Mouse (Mus musculus) regulatory T cell (primary cell): ENCODE measurements around the gene Tnfaip8l1.

Experiments used
- in situ Hi-C: fragments of 300-600 bp; cut with MboI, MseI; formaldehyde crosslinking; loops from one replicate; pipeline ENCODE4 v1.15.1; 2025; ENCODE audit warnings: high pct_unique_total_duplicates

The Tnfaip8l1 gene

GRCm38 (mm10) chr17:56218377-56219191, 56.3 kb downstream of the Tnfaip8l1 start, which contains the start of gene Dpp9:
Dpp9 (minus strand) TSS chr17:56218905.
- in situ Hi-C loops: no loop called here

- in situ Hi-C loops: no loop called here
Measured at GRCm38 (mm10) chr17:56219251-56219650, 57.0 kb downstream of the Tnfaip8l1 start.

DNA sequence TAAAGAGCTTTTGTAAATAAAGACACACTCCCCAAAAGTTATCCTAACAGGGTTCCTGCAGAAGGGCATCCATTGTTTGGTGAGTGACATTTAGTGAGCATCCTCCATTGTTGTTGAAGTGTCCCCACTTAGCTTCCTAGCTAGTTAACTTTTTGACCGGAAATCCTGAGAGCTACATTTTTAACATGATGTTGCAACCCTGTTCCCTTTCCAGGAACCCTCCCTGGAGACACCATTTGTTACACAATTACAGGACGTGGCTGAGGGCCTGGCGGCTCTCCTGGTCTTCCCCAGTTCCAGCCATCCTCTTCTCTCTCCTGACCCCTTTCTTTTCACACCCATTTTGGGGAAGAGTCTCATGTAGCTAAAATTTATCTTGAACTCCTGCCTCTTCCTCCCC, 57.5 kb downstream of the Tnfaip8l1 start:
- in situ Hi-C loops: no loop called here
